Mouse (Mus musculus) hindbrain, postnatal 0 days (tissue): ENCODE data around the gene Foxred1. TPM values are rescaled to one million over a fixed set of nuclear protein-coding genes. Genes with fewer than 3 reads are reported as not detected.
A peak's percentile ranks its signal among the peaks of the same experiment; 100 is the strongest.

Experiments used
- ATAC-seq: fragments of 200-750 bp; cut with Nextera tagmentation; 2 replicates; pipeline ENCODE4 v1.8.0; 2017; ENCODE audit warnings: mild to moderate bottlenecking, moderate TSS enrichment, moderate library complexity
- DNase-seq: peaks from one replicate; pipeline ENCODE4 v3.0.0-alpha.2; 2015; ENCODE audit warnings: low spot score
- H3K27ac ChIP-seq: fragments of 300-500 bp; sonication (generic); 2 replicates; pipeline ENCODE4 v1.5.1; 2014; ENCODE audit warnings: mild to moderate bottlenecking
- H3K27me3 ChIP-seq: fragments of 300-500 bp; sonication (generic); 2 replicates; pipeline ENCODE4 v1.6.1; 2014; ENCODE audit warnings: low read length, mixed read lengths; ENCODE audit not compliant: insufficient read depth
- H3K36me3 ChIP-seq: fragments of 300-500 bp; sonication (generic); 2 replicates; pipeline ENCODE4 v1.6.1; 2014; ENCODE audit warnings: low read length, mixed read lengths; ENCODE audit not compliant: insufficient read depth
- H3K4me1 ChIP-seq: fragments of 300-500 bp; sonication (generic); 2 replicates; pipeline ENCODE4 v1.6.1; 2014; ENCODE audit warnings: antibody characterized with exemption, low read length, mixed read lengths; ENCODE audit not compliant: insufficient read depth
- H3K4me2 ChIP-seq: fragments of 300-500 bp; sonication (generic); 2 replicates; pipeline ENCODE4 v1.6.1; 2014; ENCODE audit warnings: low read depth, mild to moderate bottlenecking, low read length, moderate library complexity, mixed read lengths
- H3K4me3 ChIP-seq: fragments of 300-500 bp; sonication (generic); 2 replicates; pipeline ENCODE4 v1.5.1; 2014; ENCODE audit warnings: low read length
- H3K9ac ChIP-seq: fragments of 300-500 bp; sonication (generic); replicated peaks from 2 replicates; pipeline ENCODE4 v1.6.1; 2014; ENCODE audit warnings: mild to moderate bottlenecking, low read length, moderate library complexity, mixed read lengths
- H3K9me3 ChIP-seq: fragments of 300-500 bp; sonication (generic); 2 replicates; pipeline ENCODE4 v1.6.1; 2016; ENCODE audit warnings: low read length, mixed read lengths
- CTCF ChIP-seq: IDR thresholded peaks from 2 replicates; pipeline ENCODE4 v1.5.1; 2016; ENCODE audit warnings: antibody characterized with exemption, control low read depth, low read depth
- WGBS: fragments of 180-500 bp; shearing (Covaris S2); extraction: QIAGEN DNeasy Blood & Tissue Kit; methylation state at CpG from one replicate; pipeline ENCODE4 v1.1.7; 2014; 5-methylcytosine and 5-hydroxymethylcytosine counted together
- polyA plus RNA-seq: library from polyadenylated mRNA; unstranded; fragments of >200 nt; fragmentation: Nextera tagmentation; extraction: Ambion mirVana; gene quantifications from 2 replicates; pipeline ENCODE4 v1.2.1, GENCODE M21; 2015
- total RNA-seq: library from RNA; depleted of rRNA; stranded (reverse); fragments of >200 nt; gene quantifications from 2 replicates; pipeline ENCODE4 v1.2.3, GENCODE M21; 2014

Foxred1 gene
- total and polyA plus RNA-seq, 2 experiments from 2014 or later, result 31.4 to 47.5 TPM

DNA sequence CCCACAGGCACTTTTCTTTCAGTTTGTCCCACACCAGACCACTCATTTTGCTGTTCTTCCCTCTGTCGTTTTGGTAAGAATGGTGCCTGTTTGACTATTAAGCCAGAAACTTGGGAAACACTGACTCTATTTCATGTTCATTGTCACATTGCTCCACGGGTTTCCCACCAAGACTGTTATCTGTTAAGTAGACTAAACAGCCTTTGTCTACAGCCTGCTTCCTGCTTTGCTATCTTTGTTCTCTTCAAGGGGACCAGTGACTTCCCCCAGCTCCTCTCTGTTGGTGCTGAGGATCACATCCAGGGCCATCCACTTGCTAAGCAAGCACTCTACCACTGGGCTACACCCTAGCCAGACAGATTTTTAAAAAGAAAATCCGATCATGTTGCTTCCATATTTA lies 7.3 kb downstream of the Foxred1 start:
- no peaks in the 10 kb centered on the region for H3K9me3 ChIP-seq
- WGBS, result 75% methylated on average over 3 of the region's 3 CpGs

DNA sequence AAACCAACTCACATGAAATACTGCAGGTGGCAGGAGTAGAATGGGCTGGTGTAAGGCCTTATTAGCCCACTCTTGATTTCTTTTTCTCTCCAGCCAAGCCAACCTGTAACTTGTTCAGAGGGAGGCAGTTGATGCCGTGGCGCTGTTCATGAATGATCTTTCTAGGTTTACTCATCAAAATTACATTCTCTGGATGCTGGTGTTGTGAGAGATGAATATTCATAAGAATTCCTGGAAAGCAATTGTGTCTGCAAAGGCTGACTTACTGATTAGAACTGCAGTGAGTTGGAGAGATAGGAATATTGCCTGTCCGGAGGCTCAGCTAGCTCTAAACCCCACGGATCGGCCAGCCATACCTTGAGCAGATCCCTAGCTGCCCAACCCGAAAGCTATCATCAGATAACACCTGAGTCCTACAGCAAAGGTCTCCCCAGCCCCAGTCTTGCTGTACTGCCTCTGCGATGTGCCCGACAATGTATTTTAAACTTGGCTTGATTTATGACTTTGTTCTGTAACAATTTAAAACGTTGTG lies 10.3 kb downstream of the Foxred1 start:
- H3K9me3 ChIP-seq, result no peaks in the 10 kb centered on the region
- peak overlapping the region; percentile 72 for H3K4me2 ChIP-seq
- H3K27me3 ChIP-seq, result no peaks in the 10 kb centered on the region
- H3K4me3 ChIP-seq, result peak overlapping the region; percentile 65
- ATAC-seq (no peak), DNase-seq (no peak)
- no peak for TF ChIP-seq CTCF
- H3K4me1 ChIP-seq, result no peaks in the 10 kb centered on the region
- 0 out of 2 replicates have a peak overlapping the region, but pooled peaks have one; percentile 67 for H3K9ac ChIP-seq
- peaks cover 7% of the 10 kb centered on the region; the same call in 1 of the 2 replicates for H3K36me3 ChIP-seq
- H3K27ac ChIP-seq, result peak overlapping the region; percentile 5; the same call in 1 of the 2 replicates
- WGBS, result 54% methylated on average over 9 of the region's 9 CpGs

More for the DNA sequence above, 7.3 kb downstream of the Foxred1 start:
- no peak overlapping the region for H3K27ac ChIP-seq
- H3K27me3 ChIP-seq, result no peaks in the 10 kb centered on the region
- no peak overlapping the region for H3K9ac ChIP-seq
- no peak for TF ChIP-seq CTCF
- peaks cover 29% of the 10 kb centered on the region for H3K36me3 ChIP-seq
- no peak overlapping the region for H3K4me3 ChIP-seq
- H3K4me2 ChIP-seq, result no peak overlapping the region
- DNase-seq, result no peak
- no peak for ATAC-seq
- H3K4me1 ChIP-seq, result no peaks in the 10 kb centered on the region

DNA sequence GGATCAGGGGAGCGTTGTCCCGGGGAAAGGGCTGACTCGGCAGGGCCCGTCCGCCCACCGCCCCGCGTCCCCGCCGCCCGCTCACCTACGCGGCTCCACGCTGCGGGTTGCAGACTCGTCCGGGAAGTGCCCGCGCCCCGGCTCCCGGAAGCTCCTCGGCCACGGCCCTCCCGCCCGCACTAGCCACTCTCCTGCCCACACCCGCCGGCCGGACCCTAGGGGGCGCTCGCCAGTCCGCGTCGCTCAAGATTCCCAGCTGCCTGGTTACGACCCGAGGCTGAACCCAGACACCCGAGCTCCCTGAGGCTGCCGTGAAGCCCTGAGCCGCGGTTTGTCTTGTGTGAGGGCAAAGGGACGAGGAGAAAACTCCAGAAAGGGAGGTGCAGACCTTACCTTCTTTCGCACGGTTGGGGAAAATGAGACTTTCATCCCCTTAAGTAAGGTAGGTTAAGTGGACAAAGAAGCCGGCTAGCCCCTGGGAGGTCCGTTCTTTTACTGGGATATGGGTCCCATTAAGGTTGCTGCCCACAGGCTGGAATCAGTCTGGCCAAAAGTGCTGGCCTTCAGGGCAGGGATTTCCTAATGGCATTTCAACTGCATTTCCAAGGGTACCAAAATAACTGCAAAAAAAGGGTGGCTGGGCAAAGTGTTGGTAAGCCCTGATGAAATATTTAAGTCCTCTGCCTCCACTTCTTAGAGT lies 10.9 kb downstream of the Foxred1 start, which contains the start of the genes Srpr and Tirap:
Gene Srpr (plus strand): TSS at position 404 of the 700 bp plus-strand sequence.
Gene Tirap (minus strand): TSS at position 520 of the 700 bp plus-strand sequence.
- DNase-seq (peak; percentile 88), ATAC-seq (peak; percentile 93)
- WGBS, result 1% methylated on average over 39 of the region's 44 CpGs
- TF ChIP-seq CTCF, result peak; percentile 74
- Histone ChIP-seq H3K9ac (peak within 1 kb of the TSS; percentile 67), H3K4me3 (peak within 1 kb of the TSS; percentile 65), H3K4me1 (no peaks in the 10 kb centered on the region), H3K27me3 (no peaks in the 10 kb centered on the region), H3K36me3 (0 out of 2 replicates have a peak, but pooled peaks cover 2% of the 10 kb centered on the region), H3K4me2 (peak within 1 kb of the TSS; percentile 72), H3K27ac (peak within 1 kb of the TSS; percentile 48; the same call in 1 of the 2 replicates), H3K9me3 (no peaks in the 10 kb centered on the region)

DNA sequence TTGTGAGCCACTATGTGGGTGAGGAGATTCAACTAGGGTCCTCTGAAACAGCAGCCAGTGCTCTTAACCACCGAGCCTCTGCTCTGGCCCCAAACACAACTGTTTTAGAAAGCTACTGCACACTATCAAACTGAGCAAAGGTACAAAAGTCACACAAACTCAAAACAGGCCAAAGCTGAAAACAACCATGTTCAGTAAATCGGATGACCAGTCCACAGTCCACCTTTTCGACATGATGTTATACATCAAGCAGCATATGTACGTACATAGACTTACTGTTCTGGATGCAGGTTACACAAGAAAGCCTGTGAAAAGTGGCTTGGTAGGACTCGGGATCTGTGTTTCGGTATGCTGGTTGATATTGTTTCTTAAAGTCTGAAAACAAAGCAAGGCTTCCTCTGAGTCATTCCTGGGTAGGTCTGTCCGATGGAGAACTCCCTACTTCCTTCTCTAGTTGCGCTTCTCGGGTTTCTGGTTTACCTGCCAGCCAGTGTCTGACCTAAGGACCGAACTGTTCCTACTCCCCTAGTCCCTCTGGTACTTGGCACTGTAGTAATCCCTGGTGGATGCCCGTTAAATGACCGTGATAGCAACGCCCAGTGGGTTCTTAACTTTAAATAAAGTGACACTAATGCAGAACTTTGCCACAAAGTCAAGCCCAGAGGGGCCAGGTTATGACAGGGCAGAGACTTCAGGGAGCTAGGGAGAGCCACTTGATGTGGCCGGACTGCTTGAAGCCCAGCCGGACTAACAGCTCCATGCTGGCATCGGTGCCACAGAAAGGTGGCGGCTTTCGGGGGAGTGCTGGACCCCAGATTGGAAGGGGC lies 11.7 kb downstream of the Foxred1 start:
- 25% methylated on average over 18 of the region's 18 CpGs for WGBS
- peak overlapping the region; percentile 48; the same call in 1 of the 2 replicates for H3K27ac ChIP-seq
- DNase-seq, result peak; percentile 11

DNA sequence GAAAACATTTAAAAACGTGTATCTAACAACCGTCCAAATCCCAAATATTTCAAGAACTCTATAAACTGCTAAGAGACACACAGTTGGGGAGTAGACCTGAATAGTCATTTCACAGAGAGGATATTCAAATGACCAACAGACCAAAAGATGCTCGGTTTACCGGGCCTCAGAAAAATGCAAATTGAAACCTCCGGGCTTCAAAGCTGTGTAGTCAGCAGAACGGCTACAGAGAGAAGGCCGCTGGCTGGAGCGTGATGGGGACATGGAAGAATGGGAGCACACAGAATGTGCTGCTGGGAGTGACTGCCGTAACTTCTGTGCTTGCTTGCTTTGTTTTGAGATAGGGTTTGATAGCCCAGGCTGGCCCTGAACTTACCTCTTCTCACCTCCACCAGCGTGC lies 12.5 kb downstream of the Foxred1 start:
- H3K4me1 ChIP-seq, result no peaks in the 10 kb centered on the region
- no peak for ATAC-seq

More for the DNA sequence above, 11.7 kb downstream of the Foxred1 start:
- Histone ChIP-seq H3K9ac (peak overlapping the region; percentile 67), H3K4me1 (no peaks in the 10 kb centered on the region), H3K4me2 (peak overlapping the region; percentile 72), H3K27me3 (no peaks in the 10 kb centered on the region), H3K4me3 (peak overlapping the region; percentile 65), H3K36me3 (no peaks in the 10 kb centered on the region), H3K9me3 (no peaks in the 10 kb centered on the region)
- peak; percentile 78 for ATAC-seq
- no peak for TF ChIP-seq CTCF

DNA sequence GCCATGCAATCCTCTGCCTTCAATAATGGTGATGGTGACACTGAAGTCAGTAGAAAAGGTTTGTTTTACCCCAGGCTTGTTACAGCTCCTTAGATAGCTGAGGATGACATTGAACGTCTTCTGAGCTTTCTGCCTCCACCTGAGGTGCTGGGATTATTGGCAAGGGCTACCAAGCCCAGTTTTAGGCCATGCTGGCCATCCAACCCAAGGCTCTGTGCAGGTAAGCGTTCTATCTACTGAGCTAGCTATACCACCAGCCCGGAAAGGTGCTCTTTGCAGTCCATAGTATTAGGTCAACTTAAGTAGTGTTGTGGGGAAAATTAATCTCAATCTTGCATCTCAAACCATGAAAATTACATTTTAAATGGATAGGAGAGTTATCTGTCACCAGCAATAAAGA lies 13.2 kb downstream of the Foxred1 start:
- no peak for ATAC-seq
- no peak for DNase-seq
- Histone ChIP-seq H3K27me3 (no peaks in the 10 kb centered on the region), H3K4me2 (no peak overlapping the region), H3K27ac (no peak overlapping the region), H3K9ac (no peak overlapping the region), H3K4me3 (no peak overlapping the region), H3K4me1 (no peaks in the 10 kb centered on the region), H3K9me3 (no peaks in the 10 kb centered on the region), H3K36me3 (no peaks in the 10 kb centered on the region)
- no peak for TF ChIP-seq CTCF
- WGBS, result 91% methylated on average over 3 of the region's 3 CpGs

More for the DNA sequence above, 12.5 kb downstream of the Foxred1 start:
- Histone ChIP-seq H3K27ac (no peak overlapping the region), H3K9me3 (no peaks in the 10 kb centered on the region), H3K4me3 (no peak overlapping the region), H3K36me3 (no peaks in the 10 kb centered on the region), H3K9ac (no peak overlapping the region), H3K4me2 (no peak overlapping the region), H3K27me3 (no peaks in the 10 kb centered on the region)
- DNase-seq, result no peak
- 69% methylated on average over 10 of the region's 10 CpGs for WGBS
- no peak for TF ChIP-seq CTCF
